Mouse (Mus musculus): Measurements from ENCODE around the gene Wdfy1. TPM values are rescaled to one million over a fixed set of nuclear protein-coding genes. Genes with fewer than 3 reads are reported as not detected.

Gene Wdfy1
- polyA plus RNA-seq, 1 experiment from 2014 or later, result 62.9 TPM

DNA sequence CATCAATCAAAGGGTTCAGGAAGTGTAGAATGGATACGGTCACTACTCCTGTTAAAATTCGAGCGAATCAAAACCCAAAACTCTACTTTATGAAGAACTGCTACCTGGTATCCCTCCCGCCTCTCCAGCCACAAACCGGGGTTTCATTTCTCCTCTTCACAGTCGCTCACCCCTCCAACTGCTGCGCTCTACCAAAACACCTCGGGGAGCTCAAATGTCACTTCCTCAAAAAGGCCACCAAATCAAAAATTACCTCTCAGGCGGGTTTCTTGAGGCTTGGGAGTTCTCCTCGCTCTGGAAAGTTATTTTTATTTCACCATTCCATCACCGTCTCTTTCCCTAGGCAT lies 104.8 kb downstream of the Wdfy1 start:
- no peak for ATAC-seq (ENCODE audit: low FRiP score, low read depth)
- peaks cover 16% of the 10 kb centered on the region for H3K4me1 ChIP-seq
- H3K4me2 ChIP-seq (replicated peaks), result peak overlapping the region; percentile 98
- peak overlapping the region; percentile 35; the same call in 1 of the 2 replicates for H3K9ac ChIP-seq
- H3K36me3 ChIP-seq, result no peaks in the 10 kb centered on the region
- H3K27ac ChIP-seq, result no peak overlapping the region
- peaks cover 35% of the 10 kb centered on the region for H3K27me3 ChIP-seq (replicated peaks)
- peak overlapping the region; percentile 48 for H3K4me3 ChIP-seq
- WGBS, result under 1% methylated on average over 11 of the region's 11 CpGs
- no peaks in the 10 kb centered on the region for H3K9me3 ChIP-seq

DNA sequence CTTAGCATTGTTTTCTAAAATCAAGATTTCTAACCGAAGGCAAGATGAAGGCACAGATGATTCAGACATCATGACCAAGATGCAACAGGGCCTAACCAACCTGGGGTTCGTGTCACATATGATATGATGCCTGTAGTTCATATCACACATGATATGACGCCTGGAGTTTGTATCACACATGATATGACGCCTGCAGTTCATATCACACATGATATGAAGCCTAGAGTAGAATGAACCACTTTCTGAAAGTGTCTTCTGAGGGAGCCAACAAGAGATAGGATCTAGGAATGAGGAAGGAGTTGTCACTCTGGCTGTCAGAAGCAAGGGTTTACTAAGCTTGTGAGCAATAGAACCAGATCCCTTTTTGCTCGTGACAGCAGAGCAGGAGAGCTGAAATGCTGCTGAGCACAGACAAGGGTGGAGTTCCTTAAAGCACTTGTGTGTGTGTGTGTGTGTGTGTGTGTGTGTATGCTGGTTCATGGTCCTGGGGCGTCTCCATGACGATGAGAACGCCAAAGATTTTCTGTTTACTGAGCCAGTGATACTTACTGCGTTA lies 106.4 kb downstream of the Wdfy1 start:
- no peak overlapping the region for H3K27ac ChIP-seq
- no peak for ATAC-seq (ENCODE audit: low FRiP score, low read depth)
- peaks cover 16% of the 10 kb centered on the region for H3K4me1 ChIP-seq
- no peaks in the 10 kb centered on the region for H3K36me3 ChIP-seq
- no peak overlapping the region for H3K4me3 ChIP-seq
- H3K27me3 ChIP-seq (replicated peaks), result peaks cover 35% of the 10 kb centered on the region
- no peaks in the 10 kb centered on the region for H3K9me3 ChIP-seq
- no peak overlapping the region for H3K9ac ChIP-seq
- H3K4me2 ChIP-seq (replicated peaks), result no peak overlapping the region
- 86% methylated on average over 9 of the region's 9 CpGs for WGBS

- Histone ChIP-seq H3K27me3 (replicated peaks) (no peaks in the 10 kb centered on the region), H3K9ac (no peak overlapping the region), H3K4me2 (replicated peaks) (no peak overlapping the region), H3K36me3 (no peaks in the 10 kb centered on the region), H3K4me3 (no peak overlapping the region), H3K27ac (no peak overlapping the region), H3K9me3 (no peaks in the 10 kb centered on the region), H3K4me1 (no peaks in the 10 kb centered on the region)
- WGBS, result 90% methylated on average over 4 of the region's 4 CpGs
- ATAC-seq (ENCODE audit: low FRiP score, low read depth), result no peak
Observed at GRCm38 (mm10) chr1:79664911-79665310, 111.0 kb downstream of the Wdfy1 start.

GRCm38 (mm10) chr1:79659598-79659997 lies 116.3 kb downstream of the Wdfy1 start:
- no peak overlapping the region for H3K9ac ChIP-seq
- 90% methylated on average over 7 of the region's 7 CpGs for WGBS
- H3K4me1 ChIP-seq, result no peaks in the 10 kb centered on the region
- no peaks in the 10 kb centered on the region for H3K27me3 ChIP-seq (replicated peaks)
- H3K9me3 ChIP-seq, result no peaks in the 10 kb centered on the region
- no peak overlapping the region for H3K4me3 ChIP-seq
- no peak overlapping the region for H3K4me2 ChIP-seq (replicated peaks)
- no peak for ATAC-seq (ENCODE audit: low FRiP score, low read depth)
- H3K36me3 ChIP-seq, result no peaks in the 10 kb centered on the region
- no peak overlapping the region for H3K27ac ChIP-seq

DNA sequence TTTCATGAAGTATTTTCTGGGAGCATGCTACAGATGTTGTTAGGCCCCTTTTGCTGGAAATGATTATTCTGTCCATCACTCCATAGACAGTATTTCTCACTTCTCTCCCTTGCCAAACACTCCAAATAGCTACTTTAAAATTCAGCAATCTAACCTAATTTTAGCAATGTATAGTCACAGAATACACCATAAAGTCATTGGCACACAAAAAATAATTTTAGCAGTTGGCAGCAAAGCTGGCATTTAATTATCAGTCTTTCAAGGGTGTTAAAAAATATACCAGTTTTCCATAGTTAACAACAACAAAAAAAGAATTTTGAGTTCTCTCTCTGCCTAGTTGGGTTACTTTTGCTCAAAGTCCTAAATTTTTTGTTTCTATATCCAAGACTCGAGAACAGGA lies 118.5 kb downstream of the Wdfy1 start:
- no peaks in the 10 kb centered on the region for H3K36me3 ChIP-seq
- no peak overlapping the region for H3K27ac ChIP-seq
- no peak overlapping the region for H3K9ac ChIP-seq
- H3K4me3 ChIP-seq, result no peak overlapping the region
- no peaks in the 10 kb centered on the region for H3K27me3 ChIP-seq (replicated peaks)
- no peaks in the 10 kb centered on the region for H3K9me3 ChIP-seq
- WGBS, result 68% methylated on average over 1 of the region's 1 CpGs
- H3K4me1 ChIP-seq, result no peaks in the 10 kb centered on the region
- ATAC-seq (ENCODE audit: low FRiP score, low read depth), result no peak
- H3K4me2 ChIP-seq (replicated peaks), result no peak overlapping the region

DNA sequence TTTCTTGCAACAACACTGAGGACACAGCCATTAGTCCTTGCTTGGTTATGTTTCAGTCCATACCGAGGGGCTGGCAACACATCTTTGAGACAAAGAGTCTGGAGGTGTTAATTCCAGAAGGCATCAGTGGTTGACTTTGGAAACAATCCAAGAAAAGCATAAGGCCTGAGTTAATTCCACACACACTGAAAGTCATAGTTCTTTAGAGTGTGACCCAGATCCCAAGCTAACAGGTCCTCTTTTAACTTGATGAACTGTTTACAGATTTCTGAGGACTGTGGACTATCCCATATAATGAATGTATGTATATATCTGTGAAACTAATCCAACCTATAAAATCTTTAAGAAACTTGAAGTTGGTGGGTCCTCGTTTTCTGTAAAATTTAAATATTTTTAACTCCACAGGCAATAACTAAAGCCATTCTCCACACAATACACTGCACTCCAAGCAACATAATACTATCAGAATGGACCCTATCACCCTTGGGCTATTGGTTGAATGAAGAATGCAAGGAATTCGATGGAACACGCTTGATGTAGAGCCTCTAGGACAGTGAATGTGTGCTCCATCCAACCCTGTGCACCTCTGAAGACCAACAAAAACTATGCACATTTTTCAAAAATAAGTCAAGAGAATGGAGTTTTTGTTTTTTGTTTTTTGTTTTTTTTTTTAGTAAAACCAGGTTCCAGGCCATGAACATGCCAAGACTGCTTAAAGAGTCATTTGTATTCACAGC lies 120.0 kb downstream of the Wdfy1 start:
- Histone ChIP-seq H3K27ac (no peak overlapping the region), H3K4me1 (no peaks in the 10 kb centered on the region), H3K4me3 (no peak overlapping the region), H3K36me3 (no peaks in the 10 kb centered on the region), H3K4me2 (replicated peaks) (no peak overlapping the region), H3K9me3 (no peaks in the 10 kb centered on the region), H3K9ac (no peak overlapping the region), H3K27me3 (replicated peaks) (no peaks in the 10 kb centered on the region)
- no peak for ATAC-seq (ENCODE audit: low FRiP score, low read depth)
- 83% methylated on average over 4 of the region's 4 CpGs for WGBS

- no peak overlapping the region for H3K4me3 ChIP-seq
- no peaks in the 10 kb centered on the region for H3K36me3 ChIP-seq
- no peak overlapping the region for H3K4me2 ChIP-seq (replicated peaks)
- 100% methylated on average over 2 of the region's 2 CpGs for WGBS
- no peaks in the 10 kb centered on the region for H3K9me3 ChIP-seq
- H3K9ac ChIP-seq, result no peak overlapping the region
- H3K4me1 ChIP-seq, result no peaks in the 10 kb centered on the region
- ATAC-seq (ENCODE audit: low FRiP score, low read depth), result no peak
- H3K27me3 ChIP-seq (replicated peaks), result no peaks in the 10 kb centered on the region
- no peak overlapping the region for H3K27ac ChIP-seq
Observed at GRCm38 (mm10) chr1:79654948-79655347, 121.0 kb downstream of the Wdfy1 start.

Other genes with a start within 250 kb of the Wdfy1 start
- gene Ap1s3, start 104.2 kb downstream of the Wdfy1 start, polyA plus RNA-seq (2016; fragmentation: Nextera tagmentation; extraction: Ambion mirVana), result not detected in 2 replicates
- 49.5 and 52.3 TPM in 2 replicates for gene Mrpl44, start 125 bp downstream of the Wdfy1 start, polyA plus RNA-seq (2016; fragmentation: Nextera tagmentation; extraction: Ambion mirVana)
- gene Serpine2, start 85.0 kb upstream of the Wdfy1 start, polyA plus RNA-seq (2016; fragmentation: Nextera tagmentation; extraction: Ambion mirVana), result 173 and 189 TPM in 2 replicates

Data from neural tube, embryonic 12.5 days (tissue).